Mouse (Mus musculus): ENCODE measurements around the gene Shb.
"Not testable (repeated sequence)": the region's sequence is repeated elsewhere in the genome, so short reads cannot be mapped to it uniquely, and the experiment has no call there.

Gene Shb

GRCm38 (mm10) chr4:45404086-45404485, 128.2 kb downstream of the Shb start:
- intact Hi-C loops (cut with DNase I): loop anchor here (5.0 kb wide), 1 partner anchor 57 kb away; no protein-coding TSS in a partner anchor

GRCm38 (mm10) chr4:45403499-45403878, 128.8 kb downstream of the Shb start:
- intact Hi-C loops (cut with DNase I): loop anchor here (5.0 kb wide), 1 partner anchor 56 kb away; no protein-coding TSS in a partner anchor

GRCm38 (mm10) chr4:45402878-45403498, 129.3 kb downstream of the Shb start:
- intact Hi-C loops (cut with DNase I): loop anchor here (5.0 kb wide), 1 partner anchor 56 kb away; no protein-coding TSS in a partner anchor

GRCm38 (mm10) chr4:45402281-45402680, 130.0 kb downstream of the Shb start:
- intact Hi-C loops (cut with DNase I): loop anchor here (5.0 kb wide), 1 partner anchor 55 kb away; no protein-coding TSS in a partner anchor

- intact Hi-C loops (cut with DNase I): loop anchor here (5.0 kb wide), 1 partner anchor 52 kb away; no protein-coding TSS in a partner anchor
These were observed 132.7 kb downstream of the Shb start for GRCm38 (mm10) chr4:45399421-45400210.

GRCm38 (mm10) chr4:45398315-45398714, 134.0 kb downstream of the Shb start:
- intact Hi-C loops (cut with DNase I): not testable (repeated sequence)

GRCm38 (mm10) chr4:45396211-45396610, 136.1 kb downstream of the Shb start:
- intact Hi-C loops (cut with DNase I): not testable (repeated sequence)

- intact Hi-C loops (cut with DNase I): no loop called here
These were observed 138.6 kb downstream of the Shb start for GRCm38 (mm10) chr4:45393658-45394057.

- intact Hi-C loops (cut with DNase I): no loop called here
These were observed 139.3 kb downstream of the Shb start for GRCm38 (mm10) chr4:45392994-45393393.

- intact Hi-C loops (cut with DNase I): no loop called here
These were observed 139.7 kb downstream of the Shb start for GRCm38 (mm10) chr4:45392572-45392971.

- intact Hi-C loops (cut with DNase I): no loop called here
These were observed 140.2 kb downstream of the Shb start for GRCm38 (mm10) chr4:45392099-45392498.

GRCm38 (mm10) chr4:45387296-45387695, 145.0 kb downstream of the Shb start:
- intact Hi-C loops (cut with DNase I): not testable (repeated sequence)

- intact Hi-C loops (cut with DNase I): not testable (repeated sequence)
These were observed 150.1 kb downstream of the Shb start for GRCm38 (mm10) chr4:45382133-45382532.

- intact Hi-C loops (cut with DNase I): not testable (repeated sequence)
These were observed 151.2 kb downstream of the Shb start for GRCm38 (mm10) chr4:45380903-45381580.

GRCm38 (mm10) chr4:45376573-45376972, 155.7 kb downstream of the Shb start:
- intact Hi-C loops (cut with DNase I): no loop called here

- intact Hi-C loops (cut with DNase I): no loop called here
These were observed 157.4 kb downstream of the Shb start for GRCm38 (mm10) chr4:45374879-45375278.

Small RNAs within 50 kb of the gene (microRNA-seq; reads per million reads assigned to microRNA genes)
- 0 reads per million in 2 experiments for gene Gm22518
- 0 reads per million in 2 experiments for gene Gm25692
